Mouse (Mus musculus) intestine, embryonic 14.5 days (tissue): Measurements from ENCODE around the gene Col4a3bp. TPM values are rescaled to one million over a fixed set of nuclear protein-coding genes. Genes with fewer than 3 reads are reported as not detected.
A peak's percentile ranks its signal among the peaks of the same experiment; 100 is the strongest.
"Not testable (repeated sequence)": the region's sequence is repeated elsewhere in the genome, so short reads cannot be mapped to it uniquely, and the experiment has no call there.

ENCODE experiments used
- ATAC-seq: fragments of 200-750 bp; cut with Nextera tagmentation; replicated peaks from 2 replicates; pipeline ENCODE4 v1.8.0; 2017; ENCODE audit warnings: low read depth, moderate number of reproducible peaks, moderate TSS enrichment, moderate library complexity; ENCODE audit not compliant: low FRiP score, low TSS enrichment
- DNase-seq: peaks from one replicate; pipeline ENCODE4 v3.0.0-alpha.2; 2018; ENCODE audit warnings: low spot score
- H3K27ac ChIP-seq: fragments of 300-500 bp; sonication (generic); 2 replicates; pipeline ENCODE4 v1.5.1; 2014; ENCODE audit warnings: low read depth, mild to moderate bottlenecking, control low read depth
- H3K27me3 ChIP-seq: fragments of 300-500 bp; sonication (generic); replicated peaks from 2 replicates; pipeline ENCODE4 v1.6.1; 2014; ENCODE audit warnings: low read length, control low read depth; ENCODE audit not compliant: control insufficient read depth, insufficient read depth
- H3K36me3 ChIP-seq: fragments of 300-500 bp; sonication (generic); 2 replicates; pipeline ENCODE4 v1.6.1; 2014; ENCODE audit warnings: low read length, control low read depth; ENCODE audit not compliant: control insufficient read depth, insufficient read depth
- H3K4me1 ChIP-seq: fragments of 300-500 bp; sonication (generic); replicated peaks from 2 replicates; pipeline ENCODE4 v1.6.1; 2014; ENCODE audit warnings: low read length, control low read depth, mixed read lengths; ENCODE audit not compliant: control insufficient read depth, insufficient read depth
- H3K4me2 ChIP-seq: fragments of 300-500 bp; sonication (generic); 2 replicates; pipeline ENCODE4 v1.6.1; 2014; ENCODE audit warnings: low read length
- H3K4me3 ChIP-seq: fragments of 300-500 bp; sonication (generic); 2 replicates; pipeline ENCODE4 v1.5.1; 2014; ENCODE audit warnings: low read depth, low read length, control low read depth, mixed read lengths
- H3K9ac ChIP-seq: fragments of 300-500 bp; sonication (generic); 2 replicates; pipeline ENCODE4 v1.6.1; 2014; ENCODE audit warnings: mild to moderate bottlenecking, low read length
- H3K9me3 ChIP-seq: fragments of 300-500 bp; sonication (generic); 2 replicates; pipeline ENCODE4 v1.6.1; 2016; ENCODE audit warnings: low read length, control low read depth; ENCODE audit not compliant: control insufficient read depth
- WGBS: fragments of 180-500 bp; shearing (Covaris S2); extraction: QIAGEN DNeasy Blood & Tissue Kit; methylation state at CpG from one replicate; pipeline ENCODE4 v1.1.7; 2014; 5-methylcytosine and 5-hydroxymethylcytosine counted together
- polyA plus RNA-seq: library from polyadenylated mRNA; unstranded; fragments of >200 nt; fragmentation: Nextera tagmentation; extraction: Ambion mirVana; gene quantifications from 2 replicates; pipeline ENCODE4 v1.2.1, GENCODE M21; 2014

Gene Col4a3bp
- polyA plus RNA-seq, 1 experiment from 2014 or later = 12.6 TPM

GRCm38 (mm10) chr13:96630396-96630795 lies 88.0 kb downstream of the Col4a3bp start:
- H3K9ac ChIP-seq = no peak overlapping the region
- no peaks in the 10 kb centered on the region for H3K27me3 ChIP-seq
- H3K4me3 ChIP-seq = no peak overlapping the region
- no peak overlapping the region for H3K27ac ChIP-seq
- H3K9me3 ChIP-seq = no peaks in the 10 kb centered on the region
- DNase-seq (no peak), ATAC-seq (no peak)
- H3K36me3 ChIP-seq = peaks cover 48% of the 10 kb centered on the region
- no peak overlapping the region for H3K4me2 ChIP-seq
- no peaks in the 10 kb centered on the region for H3K4me1 ChIP-seq
- WGBS = 89% methylated on average over 4 of the region's 4 CpGs

GRCm38 (mm10) chr13:96644168-96644567 lies 101.8 kb downstream of the Col4a3bp start:
- ATAC-seq (no peak), DNase-seq (no peak)
- Histone ChIP-seq H3K9ac (no peak overlapping the region), H3K4me3 (no peak overlapping the region), H3K9me3 (no peaks in the 10 kb centered on the region), H3K36me3 (peaks cover 23% of the 10 kb centered on the region), H3K27me3 (no peaks in the 10 kb centered on the region), H3K4me2 (no peak overlapping the region), H3K27ac (no peak overlapping the region), H3K4me1 (no peaks in the 10 kb centered on the region)
- 84% methylated on average over 2 of the region's 2 CpGs for WGBS

- H3K9me3 ChIP-seq = no peaks in the 10 kb centered on the region
These were observed 103.4 kb downstream of the Col4a3bp start for GRCm38 (mm10) chr13:96645822-96646221.

GRCm38 (mm10) chr13:96653041-96653440 lies 110.6 kb downstream of the Col4a3bp start:
- H3K4me3 ChIP-seq = no peak overlapping the region
- H3K4me2 ChIP-seq = no peak overlapping the region
- H3K36me3 ChIP-seq = peaks cover 99% of the 10 kb centered on the region
- DNase-seq (peak; percentile 27), ATAC-seq (no peak)
- no peak overlapping the region for H3K9ac ChIP-seq
- 82% methylated on average over 9 of the region's 9 CpGs for WGBS
- no peak overlapping the region for H3K27ac ChIP-seq
- H3K9me3 ChIP-seq = no peaks in the 10 kb centered on the region
- no peaks in the 10 kb centered on the region for H3K27me3 ChIP-seq
- no peaks in the 10 kb centered on the region for H3K4me1 ChIP-seq

More at GRCm38 (mm10) chr13:96645822-96646221, 103.4 kb downstream of the Col4a3bp start:
- Histone ChIP-seq H3K36me3 (peaks cover 35% of the 10 kb centered on the region), H3K4me1 (no peaks in the 10 kb centered on the region), H3K9ac (no peak overlapping the region), H3K4me3 (no peak overlapping the region), H3K27ac (no peak overlapping the region), H3K27me3 (no peaks in the 10 kb centered on the region), H3K4me2 (no peak overlapping the region)
- DNase-seq (no peak), ATAC-seq (no peak)
- 71% methylated on average over 5 of the region's 5 CpGs for whole genome bisulfite sequencing

- H3K9me3 ChIP-seq = no peaks in the 10 kb centered on the region
- ATAC-seq (no peak), DNase-seq (peak; percentile 39)
- H3K4me1 ChIP-seq = no peaks in the 10 kb centered on the region
- H3K27me3 ChIP-seq = no peaks in the 10 kb centered on the region
- no peak overlapping the region for H3K4me3 ChIP-seq
- no peak overlapping the region for H3K9ac ChIP-seq
- no peak overlapping the region for H3K27ac ChIP-seq
- H3K36me3 ChIP-seq = peaks cover 98% of the 10 kb centered on the region
- WGBS = 87% methylated on average over 1 of the region's 1 CpGs
- H3K4me2 ChIP-seq = no peak overlapping the region
These were observed 114.3 kb downstream of the Col4a3bp start for GRCm38 (mm10) chr13:96656673-96657072.

GRCm38 (mm10) chr13:96658936-96659335 lies 116.5 kb downstream of the Col4a3bp start:
- H3K27ac ChIP-seq = no peak overlapping the region
- no peak for ATAC-seq
- WGBS = 89% methylated on average over 7 of the region's 7 CpGs

GRCm38 (mm10) chr13:96660095-96660860 lies 117.9 kb downstream of the Col4a3bp start:
- H3K9me3 ChIP-seq = no peaks in the 10 kb centered on the region
- H3K4me2 ChIP-seq = no peak overlapping the region
- no peaks in the 10 kb centered on the region for H3K4me1 ChIP-seq
- peaks cover 99% of the 10 kb centered on the region for H3K36me3 ChIP-seq
- DNase-seq (no peak), ATAC-seq (no peak)
- WGBS = 82% methylated on average over 10 of the region's 10 CpGs
- H3K27me3 ChIP-seq = no peaks in the 10 kb centered on the region
- H3K9ac ChIP-seq = no peak overlapping the region
- no peak overlapping the region for H3K4me3 ChIP-seq
- H3K27ac ChIP-seq = no peak overlapping the region

More at GRCm38 (mm10) chr13:96658936-96659335, 116.5 kb downstream of the Col4a3bp start:
- DNase-seq = no peak
- H3K27me3 ChIP-seq = no peaks in the 10 kb centered on the region
- H3K4me3 ChIP-seq = no peak overlapping the region
- H3K36me3 ChIP-seq = peaks cover 99% of the 10 kb centered on the region
- H3K4me2 ChIP-seq = no peak overlapping the region
- no peaks in the 10 kb centered on the region for H3K4me1 ChIP-seq
- no peak overlapping the region for H3K9ac ChIP-seq
- no peaks in the 10 kb centered on the region for H3K9me3 ChIP-seq

GRCm38 (mm10) chr13:96663120-96663519 lies 120.7 kb downstream of the Col4a3bp start:
- Histone ChIP-seq H3K4me1 (peaks cover 10% of the 10 kb centered on the region; the same call in 1 of the 2 replicates), H3K36me3 (peaks cover 88% of the 10 kb centered on the region)
- not testable (repeated sequence) for H3K27ac ChIP-seq, H3K9ac ChIP-seq, H3K27me3 ChIP-seq, ATAC-seq, H3K4me2 ChIP-seq, H3K9me3 ChIP-seq, H3K4me3 ChIP-seq, DNase-seq
- WGBS = 88% methylated on average over 4 of the region's 4 CpGs
